Mouse (Mus musculus) c-Kit-positive CD71-positive TER-119-negative erythroid progenitor cells, embryonic 14.5 days (primary cell): ENCODE measurements around the gene Gm39566.

Experiments used
- DNase-seq: peaks from one replicate; pipeline ENCODE4 v3.0.0-alpha.2; 2013; ENCODE audit warnings: low read depth

The Gm39566 gene

GRCm38 (mm10) chr11:69834001-69834549, 19.0 kb upstream of the Gm39566 start:
- DNase-seq: no peak

- DNase-seq: no peak
Observed at GRCm38 (mm10) chr11:69833554-69833953, 18.5 kb upstream of the Gm39566 start.

- no peak for DNase-seq
Observed at GRCm38 (mm10) chr11:69828832-69829231, 13.7 kb upstream of the Gm39566 start.

- no peak for DNase-seq
Observed at GRCm38 (mm10) chr11:69823456-69823855, 8.4 kb upstream of the Gm39566 start.

- DNase-seq: no peak
Observed at GRCm38 (mm10) chr11:69822080-69822479, 7.0 kb upstream of the Gm39566 start, which contains the start of gene Spem1. Spem1 (minus strand) TSS chr11:69822180.

- DNase-seq: no peak
Observed at GRCm38 (mm10) chr11:69818871-69819270, 3.8 kb upstream of the Gm39566 start.

- DNase-seq: no peak
Observed at GRCm38 (mm10) chr11:69818365-69818764, 3.3 kb upstream of the Gm39566 start, which contains the start of gene Spem2. Spem2 (minus strand) TSS chr11:69818465.

GRCm38 (mm10) chr11:69816520-69816919, 1.4 kb upstream of the Gm39566 start:
- no peak for DNase-seq

GRCm38 (mm10) chr11:69810280-69810679, 4.8 kb downstream of the Gm39566 start:
- no peak for DNase-seq

- no peak for DNase-seq
Observed at GRCm38 (mm10) chr11:69807641-69808040, 7.5 kb downstream of the Gm39566 start.

GRCm38 (mm10) chr11:69806378-69806777, 8.7 kb downstream of the Gm39566 start:
- no peak for DNase-seq

- no peak for DNase-seq
Observed at GRCm38 (mm10) chr11:69804972-69805909, 9.9 kb downstream of the Gm39566 start, which contains the start of gene Tmem102. Tmem102 (minus strand) TSS chr11:69805624.

GRCm38 (mm10) chr11:69804652-69804940, 10.5 kb downstream of the Gm39566 start:
- DNase-seq: no peak

- peak; percentile 42 for DNase-seq
Observed at GRCm38 (mm10) chr11:69803786-69804651, 11.1 kb downstream of the Gm39566 start.

- no peak for DNase-seq
Observed at GRCm38 (mm10) chr11:69803328-69803727, 11.8 kb downstream of the Gm39566 start.

GRCm38 (mm10) chr11:69802648-69803105, 12.4 kb downstream of the Gm39566 start:
- DNase-seq: peak; percentile 34

GRCm38 (mm10) chr11:69801379-69801977, 13.6 kb downstream of the Gm39566 start, which contains the start of gene Fgf11:
Fgf11 (minus strand) TSS chr11:69801857.
- DNase-seq: no peak

- no peak for DNase-seq
Observed at GRCm38 (mm10) chr11:69800392-69801197, 14.5 kb downstream of the Gm39566 start.

GRCm38 (mm10) chr11:69800138-69800391, 15.0 kb downstream of the Gm39566 start:
- no peak for DNase-seq

- no peak for DNase-seq
Observed at GRCm38 (mm10) chr11:69799394-69800137, 15.5 kb downstream of the Gm39566 start.
